9 mouse cellular contexts compared by ENCODE assay signal in the genomic region with DNA sequence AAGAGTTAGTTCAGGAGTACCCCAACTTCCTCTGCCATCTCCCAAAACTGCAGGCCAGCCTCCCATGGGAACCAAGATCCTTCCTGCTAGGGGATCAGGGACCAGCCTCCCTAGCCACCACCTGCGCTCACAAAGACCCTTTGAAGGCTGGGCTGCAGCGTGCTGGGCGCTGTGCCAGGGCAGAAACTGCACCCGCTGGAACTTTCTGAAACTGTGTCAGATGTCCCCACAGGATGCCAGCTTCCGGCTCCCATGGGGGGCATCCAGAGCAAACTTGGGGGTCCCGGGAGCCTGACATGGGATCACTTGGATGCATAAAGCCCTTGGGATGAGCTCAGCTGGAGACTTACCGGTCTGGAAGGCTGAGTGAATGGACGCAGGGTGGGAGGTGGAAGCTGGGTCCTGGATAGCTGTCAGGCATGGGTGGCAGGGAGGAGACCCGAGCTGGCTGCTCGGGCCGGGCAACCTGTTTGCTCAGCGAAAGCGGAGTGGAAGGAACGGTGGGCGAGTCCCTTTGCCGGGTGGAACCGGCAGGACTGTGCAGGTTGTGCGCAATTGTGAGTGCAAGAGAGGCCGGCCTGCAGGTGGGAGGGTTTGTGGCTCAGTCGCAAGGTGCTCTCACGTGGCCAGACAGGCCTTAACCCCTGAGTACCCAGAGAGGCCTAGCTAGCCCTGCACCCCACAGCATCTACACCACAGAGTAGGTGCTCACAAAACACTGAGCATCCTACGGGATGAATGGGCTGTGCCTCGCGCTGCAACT. TPM values are rescaled to one million over a fixed set of nuclear protein-coding genes. Genes with fewer than 3 reads are reported as not detected.
A peak's percentile ranks its signal among the peaks of the same experiment; 100 is the strongest.
DNase-seq lines count a peak whose midpoint lies in the region; ATAC-seq and TF ChIP-seq lines count a peak whose summit lies in the region.
"Had no signal": no experiment of that assay in that cellular context is flagged by ENCODE, and none has a peak within 500 bp of the region (broad histone marks: within the 10 kb centered on the region; RNA-seq: fewer than 3 reads in every experiment).

No protein-coding gene starts in this region.

- TF ChIP-seq CTCF in forebrain, postnatal 0 days (IDR thresholded peaks at IDR 0.05; ENCODE audit: low read depth): no peak

- peaks cover 65% of the 10 kb centered on the region for H3K4me1 ChIP-seq in forebrain, embryonic 10.5 days
- H3K4me1 ChIP-seq in forebrain, postnatal 0 days (ENCODE audit: insufficient read depth): peaks cover 10% of the 10 kb centered on the region
- H3K4me1 ChIP-seq in embryonic facial prominence, embryonic 12.5 days: peaks cover 27% of the 10 kb centered on the region
- H3K4me1 ChIP-seq in limb, embryonic 14.5 days (ENCODE audit: control insufficient read depth, insufficient read depth, low read length): peaks cover 18% of the 10 kb centered on the region
- H3K4me1 ChIP-seq in neural tube, embryonic 15.5 days: peaks cover 45% of the 10 kb centered on the region

- WGBS in forebrain, embryonic 10.5 days: 15% methylated on average over 24 of the region's 24 CpGs
- 12% methylated on average over 24 of the region's 24 CpGs for whole genome bisulfite sequencing in forebrain, postnatal 0 days
- 13% methylated on average over 23 of the region's 24 CpGs for WGBS in embryonic facial prominence, embryonic 12.5 days
- WGBS in limb, embryonic 14.5 days: 15% methylated on average over 24 of the region's 24 CpGs
- 12% methylated on average over 24 of the region's 24 CpGs for WGBS in neural tube, embryonic 15.5 days

- no peak overlapping the region for H3K4me2 ChIP-seq in forebrain, postnatal 0 days (ENCODE audit: low read depth)
- H3K4me2 ChIP-seq in embryonic facial prominence, embryonic 12.5 days (replicated peaks): no peak overlapping the region; the same call in 1 of the 2 replicates
- H3K4me2 ChIP-seq in limb, embryonic 14.5 days (replicated peaks; ENCODE audit: low read depth, low read length, severe bottlenecking): 0 out of 2 replicates have a peak overlapping the region, but pooled peaks have one; percentile 0
- peak overlapping the region; percentile 24; the same call in 1 of the 2 replicates for H3K4me2 ChIP-seq in neural tube, embryonic 15.5 days

- no peak overlapping the region for H3K9ac ChIP-seq in forebrain, postnatal 0 days
- no peak overlapping the region for H3K9ac ChIP-seq in embryonic facial prominence, embryonic 12.5 days
- H3K9ac ChIP-seq in limb, embryonic 14.5 days (ENCODE audit: low read depth, low read length, severe bottlenecking): no peak overlapping the region
- H3K9ac ChIP-seq in neural tube, embryonic 15.5 days (replicated peaks): no peak overlapping the region

- no peak for TF ChIP-seq POLR2A in limb, embryonic 14.5 days (IDR thresholded peaks at IDR 0.05; ENCODE audit: borderline replicate concordance, extremely low read depth, insufficient read depth, insufficient read length)

- peak overlapping the region; percentile 6; the same call in 1 of the 2 replicates for H3K4me3 ChIP-seq in forebrain, embryonic 10.5 days
- no peak overlapping the region for H3K4me3 ChIP-seq in forebrain, postnatal 0 days (ENCODE audit: low read depth, low read length)
- H3K4me3 ChIP-seq in embryonic facial prominence, embryonic 12.5 days: 0 out of 2 replicates have a peak overlapping the region, but pooled peaks have one; percentile 7
- H3K4me3 ChIP-seq in limb, embryonic 14.5 days (replicated peaks; ENCODE audit: low read length): peak overlapping the region; percentile 1; the same call in 1 of the 2 replicates
- no peak overlapping the region for H3K4me3 ChIP-seq in neural tube, embryonic 15.5 days (replicated peaks)

- peaks cover 13% of the 10 kb centered on the region for H3K36me3 ChIP-seq in forebrain, embryonic 10.5 days (replicated peaks)
- H3K36me3 ChIP-seq in forebrain, postnatal 0 days (ENCODE audit: insufficient read depth): no peaks in the 10 kb centered on the region
- no peaks in the 10 kb centered on the region for H3K36me3 ChIP-seq in embryonic facial prominence, embryonic 12.5 days
- H3K36me3 ChIP-seq in limb, embryonic 14.5 days (ENCODE audit: control insufficient read depth, insufficient read depth, low read length): no peaks in the 10 kb centered on the region
- no peaks in the 10 kb centered on the region for H3K36me3 ChIP-seq in neural tube, embryonic 15.5 days

- no peak for ATAC-seq in forebrain, postnatal 0 days
- no peak for ATAC-seq in embryonic facial prominence, embryonic 12.5 days (ENCODE audit: insufficient number of reproducible peaks, insufficient read depth, low FRiP score, low TSS enrichment)
- ATAC-seq in limb, embryonic 14.5 days (ENCODE audit: low FRiP score, low read depth): no peak
- ATAC-seq in neural tube, embryonic 15.5 days (ENCODE audit: low FRiP score): no peak

- peaks cover 52% of the 10 kb centered on the region for H3K27me3 ChIP-seq in forebrain, embryonic 10.5 days (ENCODE audit: poor library complexity, severe bottlenecking)
- H3K27me3 ChIP-seq in forebrain, postnatal 0 days (ENCODE audit: insufficient read depth, low read length): no peaks in the 10 kb centered on the region
- peaks cover 23% of the 10 kb centered on the region for H3K27me3 ChIP-seq in embryonic facial prominence, embryonic 12.5 days
- peaks cover 13% of the 10 kb centered on the region; the same call in 1 of the 2 replicates for H3K27me3 ChIP-seq in limb, embryonic 14.5 days (ENCODE audit: control insufficient read depth, insufficient read depth, low read length)
- peaks cover 30% of the 10 kb centered on the region for H3K27me3 ChIP-seq in neural tube, embryonic 15.5 days (replicated peaks)

- DNase-seq in forebrain, embryonic 10.5 days (ENCODE audit: extremely low spot score, low spot score): no peak
- DNase-seq in forebrain, postnatal 0 days: no peak
- no peak for DNase-seq in limb, embryonic 14.5 days (ENCODE audit: low spot score)
- no peak for DNase-seq in layer of hippocampus, adult 9-11 months
- DNase-seq in embryo, embryonic 10.5 days (ENCODE audit: low spot score): no peak
- DNase-seq in testis, postnatal 14 days (ENCODE audit: low spot score): no peak

- no peaks in the 10 kb centered on the region for H3K9me3 ChIP-seq in forebrain, embryonic 10.5 days
- no peaks in the 10 kb centered on the region for H3K9me3 ChIP-seq in forebrain, postnatal 0 days (ENCODE audit: low read length)
- H3K9me3 ChIP-seq in embryonic facial prominence, embryonic 12.5 days: no peaks in the 10 kb centered on the region
- no peaks in the 10 kb centered on the region for H3K9me3 ChIP-seq in limb, embryonic 14.5 days (ENCODE audit: control insufficient read depth, low read length)
- H3K9me3 ChIP-seq in neural tube, embryonic 15.5 days (replicated peaks): no peaks in the 10 kb centered on the region

- H3K27ac ChIP-seq in forebrain, embryonic 10.5 days: no peak overlapping the region
- no peak overlapping the region for H3K27ac ChIP-seq in forebrain, postnatal 0 days (ENCODE audit: low read depth, low read length)
- H3K27ac ChIP-seq in embryonic facial prominence, embryonic 12.5 days: no peak overlapping the region; the same call in 1 of the 2 replicates
- H3K27ac ChIP-seq in limb, embryonic 14.5 days (replicated peaks; ENCODE audit: low read depth, low read length): no peak overlapping the region
- no peak overlapping the region for H3K27ac ChIP-seq in neural tube, embryonic 15.5 days (replicated peaks)

RNA-seq across cellular contexts. Expression of gene Tjp3, which starts 0.5 kb away (rescaled TPM):
- polyA plus RNA-seq in forebrain, embryonic 10.5 days (2016; fragmentation: Nextera tagmentation; extraction: Ambion mirVana): 8.8 and 10.1 TPM in 2 replicates
- 6.3 and 8.5 TPM in 2 replicates for total RNA-seq in forebrain, postnatal 0 days (2014; rRNA removed)
- 5.7 and 6.4 TPM in 2 replicates for polyA plus RNA-seq in forebrain, postnatal 0 days (2015; fragmentation: Nextera tagmentation; extraction: Ambion mirVana)
- 4.5 and 6.4 TPM in 2 replicates for polyA plus RNA-seq in embryonic facial prominence, embryonic 12.5 days (2016; fragmentation: Nextera tagmentation; extraction: Ambion mirVana)
- polyA plus RNA-seq in limb, embryonic 14.5 days (2012; rRNA removed): 2.8 and 3.5 TPM in 2 replicates
- polyA plus RNA-seq in limb, embryonic 14.5 days (2014; fragmentation: Nextera tagmentation; extraction: Ambion mirVana): 5.2 and 6.4 TPM in 2 replicates
- polyA plus RNA-seq in neural tube, embryonic 15.5 days (2015; fragmentation: Nextera tagmentation; extraction: Ambion mirVana): 4.1 and 7.9 TPM in 2 replicates
- polyA plus RNA-seq: C2C12 had no signal

RNA-seq across cellular contexts. Expression of gene Pip5k1c, which starts 1.9 kb away (rescaled TPM):
- 60.6 and 62.1 TPM in 2 replicates for polyA plus RNA-seq in forebrain, embryonic 10.5 days (2016; fragmentation: Nextera tagmentation; extraction: Ambion mirVana)
- total RNA-seq in forebrain, postnatal 0 days (2014; rRNA removed): 189 and 229 TPM in 2 replicates
- 110 and 130 TPM in 2 replicates for polyA plus RNA-seq in forebrain, postnatal 0 days (2015; fragmentation: Nextera tagmentation; extraction: Ambion mirVana)
- polyA plus RNA-seq in embryonic facial prominence, embryonic 12.5 days (2016; fragmentation: Nextera tagmentation; extraction: Ambion mirVana): 70.1 and 75.3 TPM in 2 replicates
- 70.4 and 93.4 TPM in 2 replicates for polyA plus RNA-seq in limb, embryonic 14.5 days (2012; rRNA removed)
- 53.0 and 60.4 TPM in 2 replicates for polyA plus RNA-seq in limb, embryonic 14.5 days (2014; fragmentation: Nextera tagmentation; extraction: Ambion mirVana)
- polyA plus RNA-seq in neural tube, embryonic 15.5 days (2015; fragmentation: Nextera tagmentation; extraction: Ambion mirVana): 116 and 124 TPM in 2 replicates

RNA-seq across cellular contexts. Expression of gene Apba3, which starts 24.1 kb away (rescaled TPM):
- 51.9 and 52.1 TPM in 2 replicates for polyA plus RNA-seq in forebrain, embryonic 10.5 days (2016; fragmentation: Nextera tagmentation; extraction: Ambion mirVana)
- 43.3 and 44.6 TPM in 2 replicates for total RNA-seq in forebrain, postnatal 0 days (2014; rRNA removed)
- polyA plus RNA-seq in forebrain, postnatal 0 days (2015; fragmentation: Nextera tagmentation; extraction: Ambion mirVana): 22.8 and 24.8 TPM in 2 replicates
- 53.9 and 55.4 TPM in 2 replicates for polyA plus RNA-seq in embryonic facial prominence, embryonic 12.5 days (2016; fragmentation: Nextera tagmentation; extraction: Ambion mirVana)
- 77.9 and 102 TPM in 2 replicates for polyA plus RNA-seq in limb, embryonic 14.5 days (2012; rRNA removed)
- polyA plus RNA-seq in limb, embryonic 14.5 days (2014; fragmentation: Nextera tagmentation; extraction: Ambion mirVana): 58.2 and 59.2 TPM in 2 replicates
- 38.0 and 39.1 TPM in 2 replicates for polyA plus RNA-seq in neural tube, embryonic 15.5 days (2015; fragmentation: Nextera tagmentation; extraction: Ambion mirVana)

RNA-seq across cellular contexts. Expression of gene Mrpl54, which starts 24.1 kb away (rescaled TPM):
- polyA plus RNA-seq in forebrain, embryonic 10.5 days (2016; fragmentation: Nextera tagmentation; extraction: Ambion mirVana): 217 TPM in 2 replicates
- 90.2 and 94.9 TPM in 2 replicates for total RNA-seq in forebrain, postnatal 0 days (2014; rRNA removed)
- polyA plus RNA-seq in forebrain, postnatal 0 days (2015; fragmentation: Nextera tagmentation; extraction: Ambion mirVana): 134 and 148 TPM in 2 replicates
- polyA plus RNA-seq in embryonic facial prominence, embryonic 12.5 days (2016; fragmentation: Nextera tagmentation; extraction: Ambion mirVana): 194 and 205 TPM in 2 replicates
- 93.0 and 124 TPM in 2 replicates for polyA plus RNA-seq in limb, embryonic 14.5 days (2012; rRNA removed)
- 200 and 202 TPM in 2 replicates for polyA plus RNA-seq in limb, embryonic 14.5 days (2014; fragmentation: Nextera tagmentation; extraction: Ambion mirVana)
- 155 and 160 TPM in 2 replicates for polyA plus RNA-seq in neural tube, embryonic 15.5 days (2015; fragmentation: Nextera tagmentation; extraction: Ambion mirVana)

RNA-seq across cellular contexts. Expression of gene Cactin, which starts 30.0 kb away (rescaled TPM):
- 56.0 and 56.7 TPM in 2 replicates for polyA plus RNA-seq in forebrain, embryonic 10.5 days (2016; fragmentation: Nextera tagmentation; extraction: Ambion mirVana)
- 24.2 and 43.4 TPM in 2 replicates for total RNA-seq in forebrain, postnatal 0 days (2014; rRNA removed)
- 19.9 and 24.2 TPM in 2 replicates for polyA plus RNA-seq in forebrain, postnatal 0 days (2015; fragmentation: Nextera tagmentation; extraction: Ambion mirVana)
- 61.0 and 62.2 TPM in 2 replicates for polyA plus RNA-seq in embryonic facial prominence, embryonic 12.5 days (2016; fragmentation: Nextera tagmentation; extraction: Ambion mirVana)
- 46.5 and 50.0 TPM in 2 replicates for polyA plus RNA-seq in limb, embryonic 14.5 days (2012; rRNA removed)
- 25.3 and 33.9 TPM in 2 replicates for polyA plus RNA-seq in limb, embryonic 14.5 days (2014; fragmentation: Nextera tagmentation; extraction: Ambion mirVana)
- polyA plus RNA-seq in neural tube, embryonic 15.5 days (2015; fragmentation: Nextera tagmentation; extraction: Ambion mirVana): 27.8 and 34.0 TPM in 2 replicates

Comparison
In these comparisons a context has a peak if more than half of its experiments do, and no peak if none do; other contexts are left out.
1. H3K4me3 ChIP-seq: peak in forebrain, embryonic 10.5 days (single experiment), embryonic facial prominence, embryonic 12.5 days (single experiment) and limb, embryonic 14.5 days (single experiment); none in forebrain, postnatal 0 days (single experiment) and neural tube, embryonic 15.5 days (single experiment).
2. H3K4me2 ChIP-seq: peak in limb, embryonic 14.5 days (single experiment) and neural tube, embryonic 15.5 days (single experiment); none in forebrain, postnatal 0 days (single experiment) and embryonic facial prominence, embryonic 12.5 days (single experiment).